Mouse (Mus musculus): Measurements from ENCODE around the gene Kmt5b.

The Kmt5b gene

DNA sequence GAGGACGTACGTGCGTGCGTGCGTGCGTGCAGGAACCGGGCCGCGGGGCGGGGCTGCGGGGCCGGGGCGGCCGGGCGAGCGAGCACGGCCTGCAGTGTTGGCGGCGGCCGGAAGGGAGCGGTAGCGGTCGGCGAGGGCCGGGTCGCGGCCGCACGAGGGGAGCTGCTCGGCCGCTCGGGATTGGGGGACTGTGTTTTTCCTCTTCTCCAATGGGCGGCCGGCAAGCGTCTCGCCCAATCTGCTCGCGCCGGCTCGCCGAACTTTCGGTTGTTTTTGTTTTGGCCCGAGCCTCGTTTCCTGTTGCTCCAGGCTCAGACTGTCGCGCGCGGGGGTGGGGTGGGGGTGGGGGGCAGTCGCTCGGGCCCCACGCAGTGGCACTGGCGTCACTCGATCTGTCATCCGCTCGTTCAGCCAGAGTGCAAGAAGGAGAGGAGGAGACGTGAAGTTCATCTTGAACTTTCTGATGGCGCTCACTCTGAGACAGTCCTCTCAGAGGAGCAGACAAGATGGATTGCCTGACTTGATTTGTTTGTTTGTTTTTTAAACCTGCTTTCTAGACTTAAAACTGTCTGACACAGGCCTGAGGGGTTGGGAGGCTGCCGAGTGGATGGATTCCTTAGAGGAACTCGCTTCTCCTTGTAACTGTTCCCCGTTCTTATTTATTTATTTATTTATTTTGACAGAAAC is 1.6 kb downstream of the Kmt5b start:
- DNase-seq: peak; percentile 97

DNA sequence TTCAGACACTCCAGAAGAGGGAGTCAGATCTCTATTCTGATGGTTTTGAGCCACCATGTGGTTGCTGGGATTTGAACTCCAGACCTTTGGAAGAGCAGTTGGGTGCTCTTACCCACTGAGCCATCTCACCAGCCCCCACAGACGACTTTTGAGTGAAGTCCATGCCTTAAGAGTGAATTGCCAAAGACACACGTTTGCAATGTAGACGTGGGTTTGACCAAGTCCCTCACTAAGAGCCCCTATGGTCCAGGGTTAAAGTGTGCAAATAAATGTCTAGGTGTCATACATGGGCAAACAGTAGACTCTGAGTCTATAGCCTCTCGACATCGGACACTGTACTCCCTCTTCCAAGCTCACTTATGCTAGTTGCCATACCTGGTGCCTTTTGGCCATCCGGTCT is 2.3 kb downstream of the Kmt5b start:
- DNase-seq: no peak

DNA sequence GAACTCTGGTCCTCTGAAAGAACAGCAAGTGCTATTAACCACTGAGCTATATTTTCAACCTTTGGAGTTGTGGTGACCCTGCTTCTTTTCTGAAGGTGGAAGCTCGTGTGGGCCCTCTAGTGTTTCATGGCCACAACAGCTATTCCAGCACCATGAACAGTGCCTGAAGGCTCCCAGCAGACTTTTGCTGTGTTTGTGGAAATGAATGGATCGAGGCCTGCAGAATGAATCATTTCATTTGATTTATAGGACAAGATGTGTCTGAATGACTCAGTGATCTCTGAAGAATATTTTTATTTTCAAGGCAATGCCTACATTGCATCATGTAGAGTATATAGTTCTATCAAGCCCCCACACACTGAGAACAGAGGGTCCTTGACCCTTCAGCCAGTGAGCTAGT is 6.9 kb downstream of the Kmt5b start:
- peak; percentile 14 for DNase-seq

DNA sequence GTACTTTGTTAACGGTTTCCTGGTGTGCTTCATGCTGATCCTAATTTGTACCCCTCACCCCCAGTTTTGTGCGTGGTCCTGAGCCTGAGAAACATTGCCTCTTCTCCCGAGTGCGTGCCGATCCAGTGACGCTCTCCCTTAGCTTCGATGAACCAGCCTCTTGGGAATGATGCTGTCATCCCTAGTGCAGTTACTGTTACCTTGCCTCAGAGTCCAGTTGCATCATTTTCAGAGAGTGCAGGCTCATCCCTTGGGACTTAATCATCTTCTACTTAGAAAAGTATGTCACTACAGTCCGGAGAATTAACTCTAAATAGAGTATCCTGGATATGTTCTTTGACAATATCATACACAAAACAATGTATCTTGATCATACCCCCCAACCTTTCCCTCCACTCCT is 11.5 kb downstream of the Kmt5b start:
- DNase-seq: no peak

DNA sequence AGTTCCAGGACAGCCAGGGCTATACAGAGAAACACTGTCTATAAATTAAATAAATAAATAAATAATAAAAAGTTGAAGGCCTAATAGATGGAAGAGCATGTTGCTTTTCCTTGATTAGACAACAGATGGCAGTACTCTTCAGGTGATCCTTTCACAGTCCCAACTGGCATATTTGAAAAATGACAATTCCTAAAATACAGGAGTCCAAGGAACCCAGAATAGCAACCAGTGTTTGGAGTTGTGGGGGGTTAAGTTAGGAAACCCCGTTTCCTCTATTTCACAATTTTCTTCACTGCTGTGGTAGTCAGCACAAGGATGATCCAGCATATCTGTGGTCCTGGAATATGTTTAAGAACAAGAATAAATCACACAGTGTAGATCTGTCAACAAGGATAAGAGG is 22.9 kb downstream of the Kmt5b start:
- no peak for DNase-seq

DNA sequence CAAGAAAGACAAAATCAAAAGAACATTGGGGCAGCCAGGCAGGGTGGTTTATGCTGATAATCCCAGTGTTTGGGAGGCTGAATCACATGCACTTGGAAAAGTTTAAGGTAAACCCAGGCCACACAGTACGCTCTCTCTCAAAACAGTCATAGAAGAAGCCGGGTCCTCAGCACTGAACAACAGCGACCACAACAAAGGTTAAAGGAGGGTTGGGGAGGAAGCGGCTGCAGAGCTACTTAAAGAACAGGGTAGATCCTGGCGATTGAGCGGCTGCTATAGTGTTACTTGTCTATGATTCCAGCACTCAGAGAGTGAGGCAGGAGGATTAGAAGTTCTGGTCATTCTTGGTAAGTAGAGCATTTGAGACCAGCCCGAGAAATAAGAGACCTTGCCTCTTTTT is 38.3 kb downstream of the Kmt5b start:
- DNase-seq: no peak

DNA sequence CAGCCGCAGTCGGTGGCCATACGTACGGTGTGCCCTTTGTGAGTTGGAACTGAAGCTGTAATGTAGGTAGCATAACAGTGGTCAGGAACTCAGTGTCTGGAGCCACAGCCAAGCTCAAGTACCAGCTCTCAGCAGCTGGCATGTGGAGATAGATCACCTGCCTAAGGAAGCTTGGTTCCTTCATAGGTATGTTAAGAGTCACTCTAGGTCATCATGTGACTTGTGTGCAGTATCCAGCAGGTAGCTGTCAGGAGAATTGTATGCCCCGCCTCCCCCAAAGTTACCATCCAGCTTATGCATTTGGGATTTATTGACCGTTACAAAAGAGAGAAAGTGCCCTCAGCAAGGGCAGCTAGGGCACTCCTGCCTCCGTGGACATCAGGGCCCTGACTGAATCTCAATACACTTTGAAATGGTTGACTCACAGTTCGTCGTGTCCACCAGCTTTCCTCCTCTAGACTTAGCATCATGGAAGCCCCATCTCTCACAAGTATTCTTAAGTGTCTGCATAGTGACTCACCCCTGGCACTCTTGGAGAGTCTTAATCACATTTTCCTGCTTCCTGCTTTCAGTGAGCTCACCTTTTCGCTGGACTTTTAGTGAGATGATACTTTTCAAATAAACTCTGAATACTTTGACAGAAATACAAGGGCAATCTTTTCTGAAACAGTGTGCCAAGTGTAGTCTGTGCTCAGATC is 43.5 kb downstream of the Kmt5b start:
- DNase-seq: no peak

DNA sequence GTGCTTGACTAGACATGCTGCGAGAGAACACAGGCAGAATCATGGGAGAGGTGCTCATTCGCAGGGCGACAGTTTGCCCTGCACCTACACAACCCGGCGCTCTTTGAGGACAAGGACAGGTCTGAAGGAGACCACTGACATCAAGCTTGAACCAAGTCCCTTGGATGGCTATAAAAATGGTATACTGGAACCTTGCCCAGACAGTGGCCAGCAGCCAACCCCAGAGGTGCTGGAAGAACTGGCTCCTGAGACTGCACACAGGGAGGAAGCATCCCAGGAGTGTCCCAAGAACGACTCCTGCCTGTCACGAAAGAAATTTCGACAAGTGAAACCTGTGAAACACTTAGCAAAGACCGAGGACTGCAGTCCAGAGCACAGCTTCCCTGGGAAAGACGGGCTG is 47.2 kb downstream of the Kmt5b start:
- DNase-seq: no peak

DNA sequence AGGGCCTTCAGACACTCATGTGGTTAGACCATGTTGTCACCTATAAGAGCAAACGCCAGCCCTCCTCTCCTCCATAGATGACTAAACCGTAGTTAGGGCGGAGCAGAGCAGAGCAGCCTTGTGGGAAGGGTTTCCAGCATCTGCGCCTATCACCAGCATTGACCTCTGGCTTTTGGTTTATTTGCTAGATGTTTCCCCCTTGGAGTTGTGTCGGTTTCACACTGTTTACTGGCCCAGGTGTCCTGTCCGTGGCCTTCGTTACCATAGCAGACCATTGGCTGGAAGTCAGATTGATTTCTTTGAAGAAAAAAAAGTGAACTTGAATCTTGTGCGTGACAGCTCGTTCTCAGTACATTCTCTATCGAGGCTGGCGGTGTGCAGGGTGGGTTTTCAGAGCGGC is 48.6 kb downstream of the Kmt5b start:
- DNase-seq: no peak

DNA sequence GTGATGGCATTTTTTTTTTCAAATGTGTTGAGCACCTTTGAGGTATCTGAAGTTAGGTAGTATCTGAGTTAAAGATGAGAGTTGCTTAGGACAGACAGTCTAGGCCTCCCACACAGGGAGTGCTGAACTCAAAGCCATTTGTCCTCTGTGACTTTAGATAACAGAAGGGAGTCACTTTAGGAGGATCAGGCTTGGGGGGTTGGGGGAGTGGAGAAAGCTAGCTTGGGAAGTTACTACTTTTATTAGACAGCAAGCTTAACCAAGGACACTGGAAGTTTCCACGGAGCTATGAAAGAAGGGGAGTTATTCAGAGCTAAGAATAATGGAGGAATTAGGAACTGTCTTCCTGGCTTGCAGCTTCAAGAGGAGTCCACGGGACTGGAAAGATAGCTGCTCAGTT is 51.9 kb downstream of the Kmt5b start:
- no peak for DNase-seq

DNA sequence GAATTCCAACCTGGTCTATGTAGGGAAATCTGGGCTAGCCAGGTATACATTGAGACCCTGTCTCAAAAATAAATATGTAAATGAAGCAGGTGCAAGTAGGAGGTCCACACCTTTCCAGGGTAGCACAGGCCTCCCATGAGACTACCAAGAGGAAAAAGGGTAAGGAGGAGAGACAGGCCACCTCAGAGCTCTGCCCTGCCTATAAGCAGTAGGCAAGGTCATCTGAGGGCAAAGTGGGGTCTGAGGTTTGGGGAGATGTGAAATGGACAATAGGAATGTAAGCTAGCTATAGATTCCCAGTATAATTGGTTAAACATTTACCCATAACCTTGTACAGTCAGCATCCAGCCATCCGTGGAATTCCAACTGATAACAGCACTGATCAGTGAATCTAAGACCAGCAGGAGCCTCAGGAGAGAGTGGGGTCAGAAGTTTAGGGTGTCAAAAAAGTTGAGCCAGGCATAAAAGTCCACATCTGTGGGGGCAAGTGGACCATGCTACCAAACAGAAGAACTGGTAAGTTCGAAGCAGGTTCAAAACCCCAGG is 52.8 kb downstream of the Kmt5b start:
- no peak for DNase-seq

DNA sequence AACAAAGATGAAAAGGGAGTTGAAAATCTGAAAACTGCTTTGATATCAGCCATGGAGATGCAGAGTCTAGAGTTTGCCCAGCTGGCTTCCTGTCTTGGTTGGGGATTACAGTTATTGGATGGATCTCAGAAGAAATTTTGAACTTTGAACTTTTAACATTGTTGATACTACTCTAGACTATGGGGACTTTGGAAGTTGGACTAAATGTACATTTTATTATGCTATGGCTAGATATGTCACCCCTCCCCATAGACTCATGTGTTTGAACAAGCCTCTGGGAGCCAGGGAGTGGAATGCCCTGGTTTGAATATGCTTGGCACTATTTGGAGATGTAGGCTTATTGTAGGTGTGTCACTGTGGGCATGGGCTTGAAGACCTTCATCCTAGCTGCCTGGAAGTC is 57.8 kb downstream of the Kmt5b start:
- no peak for DNase-seq

DNA sequence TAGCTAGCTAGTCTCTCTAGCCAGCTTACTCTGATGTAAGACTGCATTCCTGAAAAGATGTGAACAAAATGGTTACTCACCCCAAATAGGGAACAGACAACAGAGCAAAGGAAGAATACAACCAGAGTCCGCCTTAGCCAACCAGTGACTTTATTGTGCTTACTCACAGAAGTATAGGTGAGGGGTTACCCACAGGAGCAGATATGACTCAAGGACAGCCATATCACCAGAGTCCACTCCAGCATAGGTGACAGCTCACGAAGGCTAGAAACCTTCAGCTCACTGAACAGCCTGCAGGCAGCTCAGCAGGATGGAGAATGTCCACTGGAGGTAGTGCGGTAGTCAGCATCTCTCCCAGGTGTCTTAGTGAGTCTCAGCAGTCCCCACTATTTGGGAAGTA is 62.6 kb downstream of the Kmt5b start:
- DNase-seq: no peak

DNA sequence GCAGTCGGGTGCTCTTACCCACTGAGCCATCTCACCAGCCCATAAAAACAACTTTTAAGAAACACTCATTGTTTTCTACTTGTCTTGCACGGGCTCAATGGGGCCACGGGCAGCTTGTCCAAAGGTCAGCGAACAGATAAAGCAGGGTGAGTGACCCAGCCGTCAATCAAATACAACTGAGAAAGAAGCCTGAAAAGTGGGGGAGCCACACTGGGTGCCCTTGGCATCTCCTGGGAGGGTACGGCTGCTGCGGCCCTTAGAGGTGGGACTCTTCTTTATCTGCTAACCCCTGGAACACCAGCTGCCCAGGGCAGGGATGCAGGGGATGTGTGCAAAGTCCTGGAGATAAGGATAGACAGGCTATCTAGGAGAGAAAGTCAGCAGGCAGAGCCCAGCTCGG is 64.5 kb downstream of the Kmt5b start:
- DNase-seq: no peak

DNA sequence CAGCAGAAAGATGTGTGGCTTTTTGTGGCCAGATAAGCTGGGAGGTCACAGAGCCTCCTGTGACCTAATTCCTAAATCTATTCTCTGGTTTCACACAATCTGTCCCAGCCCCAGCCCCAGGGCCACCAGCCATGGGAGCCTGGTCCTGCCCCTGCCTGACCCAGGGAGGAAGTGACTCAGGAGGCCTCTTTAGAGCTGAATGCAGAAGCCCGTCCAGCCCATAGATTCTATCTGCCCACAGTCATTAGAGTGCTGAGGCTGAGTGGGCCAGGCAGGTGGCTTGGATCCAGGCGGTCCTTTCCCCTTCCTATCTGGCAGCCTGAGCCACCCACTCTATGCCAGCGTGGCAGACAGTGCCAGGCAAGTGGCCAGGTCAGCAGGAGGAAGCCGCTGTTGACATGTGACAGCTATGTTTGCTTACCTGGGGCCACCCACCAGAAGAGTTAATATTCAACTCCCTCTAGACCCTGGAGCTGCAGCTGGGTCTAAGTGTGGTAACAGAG is 65.7 kb downstream of the Kmt5b start:
- peak; percentile 60 for DNase-seq

DNA sequence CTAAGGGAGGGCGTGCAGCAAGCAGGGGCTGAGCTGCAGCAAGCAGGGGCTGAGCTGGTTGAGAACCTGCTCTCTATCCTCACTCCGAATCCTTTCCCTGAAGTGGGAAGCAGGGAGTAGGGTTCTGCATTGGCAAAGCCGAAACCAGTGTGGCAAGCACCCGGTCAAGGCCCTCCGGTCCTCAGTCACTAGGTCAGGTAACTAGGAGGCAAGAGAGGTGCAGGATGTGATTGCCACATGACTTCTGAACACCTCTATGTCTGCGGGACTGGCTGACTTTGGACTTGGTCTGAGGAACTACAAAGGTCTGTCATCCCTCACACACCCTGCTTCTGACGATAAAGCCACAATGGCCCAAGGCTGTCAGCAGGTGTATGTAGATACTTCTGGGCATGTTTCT is 67.1 kb downstream of the Kmt5b start:
- no peak for DNase-seq

DNA sequence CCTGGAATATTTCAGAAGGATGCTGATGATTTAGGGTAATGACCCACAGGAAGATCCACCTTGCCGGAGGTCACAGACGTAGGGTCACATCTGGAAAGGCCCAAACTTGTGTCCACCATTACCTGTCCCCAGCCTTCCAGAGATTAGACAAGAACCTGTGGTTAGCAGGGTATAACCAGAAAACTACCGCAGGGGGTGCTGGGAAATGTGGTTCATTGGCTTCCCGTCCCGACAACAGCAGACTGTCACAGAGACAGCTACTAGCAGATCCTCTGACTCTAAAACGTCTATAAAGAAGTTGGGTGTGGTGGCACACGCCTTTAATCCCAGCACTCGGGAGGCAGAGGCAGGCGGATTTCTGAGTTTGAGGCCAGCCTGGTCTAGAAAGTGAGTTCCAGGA is 69.6 kb downstream of the Kmt5b start:
- no peak for DNase-seq

DNA sequence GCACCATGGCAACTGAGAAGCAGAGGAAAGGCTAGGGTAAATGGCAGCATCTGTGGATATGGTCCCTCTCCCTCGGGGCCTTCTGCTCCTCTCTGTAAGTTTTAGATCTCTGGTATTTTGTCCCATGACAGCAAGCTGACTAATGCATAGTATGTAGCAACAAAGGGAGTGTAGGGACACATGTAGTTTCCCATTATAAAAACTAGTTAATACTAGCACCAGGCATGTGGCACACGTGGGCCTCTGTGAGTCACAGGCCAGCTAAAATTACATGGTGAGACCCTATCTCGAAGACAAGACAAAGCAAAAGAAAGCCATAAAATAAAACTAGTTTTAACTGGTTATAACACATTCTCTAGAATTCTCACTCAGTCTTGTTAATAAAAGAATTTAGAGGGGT is 71.7 kb downstream of the Kmt5b start:
- DNase-seq: no peak

DNA sequence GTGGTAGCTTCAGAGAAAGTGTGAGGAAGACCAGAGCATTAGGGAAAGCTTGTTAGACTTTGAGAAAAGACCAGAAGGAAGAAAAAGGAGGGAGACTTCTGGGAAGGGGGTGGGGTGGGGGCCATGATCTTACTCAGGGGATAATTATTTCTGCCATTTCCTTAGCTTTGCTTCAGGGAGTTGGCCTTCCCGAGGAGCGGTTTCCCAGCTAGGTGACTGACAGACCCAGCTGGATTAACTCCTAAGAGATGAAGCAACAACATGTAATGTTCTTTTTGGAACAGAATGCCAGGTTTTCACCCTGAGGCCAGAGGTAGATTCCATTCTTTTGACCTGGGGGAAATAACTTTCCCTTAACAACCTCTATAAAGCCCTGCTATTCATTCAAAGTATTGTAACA is 72.5 kb downstream of the Kmt5b start:
- DNase-seq: no peak

DNA sequence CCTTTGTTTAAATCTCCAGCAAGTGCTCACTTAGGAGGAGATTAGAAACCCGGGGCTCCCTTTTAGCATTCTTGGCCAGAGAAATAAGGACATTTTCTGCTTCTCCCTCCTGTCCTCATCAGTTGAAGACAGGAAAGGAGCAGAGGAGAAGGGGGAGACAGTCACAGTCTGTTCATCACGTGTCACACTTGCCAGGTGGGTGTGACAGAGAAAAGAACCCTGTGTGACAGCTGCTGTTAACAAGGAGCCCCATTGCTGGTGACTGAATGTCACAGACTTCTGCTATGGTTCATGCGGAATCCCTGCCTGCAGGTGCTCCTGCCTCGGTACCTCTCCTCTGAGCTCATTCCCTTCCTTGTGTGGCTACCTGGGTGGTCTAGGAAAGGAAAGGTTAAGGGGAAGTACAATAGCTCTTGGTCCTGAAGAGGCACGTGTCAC is 73.0 kb downstream of the Kmt5b start:
- DNase-seq: no peak

DNA sequence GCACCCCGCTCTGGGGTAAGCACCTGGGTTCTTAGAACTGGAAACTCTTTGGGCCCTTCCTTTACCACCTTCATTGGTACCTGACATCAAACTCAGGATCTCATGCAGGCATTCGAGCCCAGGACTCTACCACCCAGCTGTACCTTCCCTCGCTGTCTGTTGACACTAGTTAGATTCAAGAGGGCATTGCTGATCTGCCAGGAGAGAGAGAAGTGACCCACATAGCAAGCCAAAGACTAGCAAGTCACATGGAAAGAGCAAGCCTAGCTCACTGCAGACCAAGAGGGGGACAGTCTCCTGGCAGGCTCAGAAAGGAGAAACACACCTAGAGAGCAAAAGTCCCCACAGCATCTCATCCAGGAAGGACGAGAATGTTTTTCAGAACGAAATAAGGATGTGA is 73.5 kb downstream of the Kmt5b start:
- no peak for DNase-seq

DNA sequence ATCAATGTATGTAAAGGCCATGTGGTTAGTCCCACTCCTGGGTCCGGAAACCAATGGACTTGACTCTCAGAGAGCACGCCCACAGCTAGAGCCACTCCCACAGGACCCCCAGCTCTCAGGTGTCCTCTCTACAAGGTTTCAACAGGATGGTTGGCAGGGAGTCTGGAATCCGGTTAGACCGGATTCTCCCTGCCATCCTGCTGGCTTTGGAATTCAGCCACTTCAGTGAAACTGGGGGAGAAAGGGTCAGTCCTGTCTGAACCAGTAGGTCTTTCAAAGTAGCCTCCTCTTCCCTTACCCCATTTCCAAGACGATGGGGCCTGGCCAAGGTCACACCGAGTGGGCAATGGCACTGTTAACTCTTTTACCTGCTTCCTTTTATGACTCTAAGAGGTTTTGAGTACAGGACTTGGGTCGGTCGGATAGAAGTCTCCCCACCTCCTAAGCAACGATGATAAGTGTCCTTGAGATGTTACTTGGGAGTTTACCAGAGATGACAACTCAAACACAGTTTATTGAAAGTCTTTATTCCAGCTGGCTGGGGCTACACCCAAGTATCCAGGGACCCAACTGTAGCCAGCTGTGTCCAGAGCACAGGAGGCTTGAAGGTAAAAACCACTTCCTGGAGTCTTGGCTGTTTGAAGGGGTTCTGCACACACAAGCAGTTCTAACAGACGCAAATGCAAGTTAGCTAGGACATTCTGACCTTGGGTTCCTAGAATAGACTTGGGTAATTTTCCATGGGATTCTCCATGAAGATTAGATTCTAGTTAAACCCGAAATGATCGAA is 75.3 kb downstream of the Kmt5b start:
- no peak for DNase-seq

DNA sequence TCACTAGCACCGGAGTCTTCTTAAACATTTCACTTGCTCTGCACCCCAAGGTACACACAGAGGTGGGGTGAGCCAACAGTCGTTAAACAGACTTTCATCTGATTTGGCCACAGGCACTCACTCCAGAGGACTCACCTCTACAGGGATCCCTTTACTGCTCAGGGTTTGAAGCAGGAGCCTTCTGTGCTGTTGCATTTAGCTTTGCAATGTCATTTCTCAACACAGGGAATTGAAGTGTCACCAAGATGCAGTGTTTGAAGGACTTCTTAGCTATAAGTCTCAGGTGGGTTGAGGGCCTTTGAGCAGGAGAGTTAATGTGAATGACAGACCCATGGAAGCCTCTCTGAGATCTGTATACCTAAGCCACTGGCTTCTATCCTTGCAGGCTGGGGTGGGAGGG is 76.4 kb downstream of the Kmt5b start:
- DNase-seq: no peak

DNA sequence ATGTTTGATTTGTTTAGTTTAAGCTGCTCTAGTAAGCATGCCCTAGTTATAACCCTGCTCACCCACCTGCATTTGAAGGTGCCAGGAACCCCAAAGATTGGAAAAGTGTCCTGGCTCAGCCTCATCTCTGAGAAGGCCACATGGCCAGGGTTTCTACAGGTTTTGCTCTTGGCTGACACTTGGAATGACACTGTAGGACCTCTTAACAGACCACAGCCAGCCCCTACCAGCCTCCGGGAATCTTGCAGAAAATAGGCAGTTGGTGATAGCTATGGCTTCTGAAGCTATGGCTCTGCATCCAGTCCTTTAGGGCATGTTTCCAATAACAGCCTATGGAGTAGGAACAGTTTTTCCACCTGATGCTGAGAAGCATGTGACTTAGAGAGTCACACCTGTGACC is 77.6 kb downstream of the Kmt5b start:
- DNase-seq: no peak

Measured in retina, postnatal 1 day (tissue).